Comparison of ENCODE assay signal across 8 mouse cellular contexts in the genomic region with DNA sequence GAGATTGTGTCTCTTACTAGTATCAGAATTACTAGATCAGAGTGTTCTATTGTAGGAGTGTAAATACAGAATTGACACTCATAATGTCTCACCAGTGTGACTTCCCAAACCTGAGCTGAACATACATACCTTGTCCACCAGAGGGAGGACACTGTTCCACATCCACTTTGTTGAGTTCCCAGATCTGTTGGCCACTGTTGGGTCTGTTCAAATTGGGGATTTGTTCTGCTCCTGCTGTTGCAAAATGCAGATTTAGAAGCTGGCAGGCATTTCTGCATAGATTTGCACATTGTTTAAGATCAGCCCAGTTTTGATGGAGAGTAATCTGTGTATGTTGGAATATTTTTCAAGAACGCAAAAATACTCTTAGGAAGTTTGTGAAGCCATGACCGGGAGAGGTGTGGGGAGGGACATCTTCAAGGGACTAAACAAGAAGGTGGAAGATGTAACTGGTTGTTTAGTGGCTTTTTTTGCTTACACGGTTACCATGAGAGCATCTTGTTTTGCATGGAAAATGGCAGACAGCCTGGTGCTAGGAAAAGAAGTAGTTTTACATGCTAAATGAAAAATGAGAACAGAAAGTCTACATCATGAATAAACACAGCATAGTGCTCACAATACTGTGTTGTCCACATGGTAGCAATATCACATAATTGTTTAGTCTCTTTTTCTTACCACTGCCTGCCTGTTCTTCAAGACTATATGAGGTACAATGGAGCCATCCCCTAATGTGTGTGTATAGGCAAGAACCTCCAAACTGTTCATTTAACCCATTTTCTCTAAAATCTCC.
DNase-seq lines count a peak whose midpoint lies in the region.
"Had no signal": no experiment of that assay in that cellular context is flagged by ENCODE, and none has a peak within 500 bp of the region (broad histone marks: within the 10 kb centered on the region; RNA-seq: fewer than 3 reads in every experiment).

No protein-coding gene starts in this region.

- DNase-seq in left cerebral cortex, adult 9 months (ENCODE audit: low spot score in 2 of 2): peak; percentile 35 to 56
- DNase-seq in left cerebral cortex, adult 11 months (ENCODE audit: low spot score): no peak
- DNase-seq in brain, adult 2 months (ENCODE audit: low read depth, low spot score): peak; percentile 79
- peak; percentile 46 to 64 for DNase-seq in frontal cortex, adult 2 months (ENCODE audit: extremely low spot score in 1 of 2, low spot score in 1 of 2)
- DNase-seq in right cerebral cortex, postnatal 25 days: peak; percentile 39
- no peak for DNase-seq in neural tube, embryonic 10.5 days (ENCODE audit: extremely low spot score, low spot score)
- DNase-seq in cerebellum, adult 9-10 months: no peak
- DNase-seq: lung, postnatal 14 days had no signal

Comparison
In these comparisons a context has a peak if more than half of its experiments do, and no peak if none do; other contexts are left out.
1. DNase-seq: peak in left cerebral cortex, adult 9 months (2 of 2), brain, adult 2 months (single experiment), frontal cortex, adult 2 months (2 of 2) and right cerebral cortex, postnatal 25 days (single experiment); none in left cerebral cortex, adult 11 months (single experiment), neural tube, embryonic 10.5 days (single experiment) and cerebellum, adult 9-10 months (single experiment).